Mouse (Mus musculus) stomach, postnatal 0 days (tissue): Measurements from ENCODE around the gene Tnfaip1.

ENCODE experiments used
- CTCF ChIP-seq: IDR thresholded peaks from 2 replicates; pipeline ENCODE4 v1.5.1; 2016; ENCODE audit warnings: antibody characterized with exemption, low read depth, mild to moderate bottlenecking, moderate library complexity
- EP300 ChIP-seq: optimal IDR thresholded peaks from 2 replicates; pipeline ENCODE3; 2016; ENCODE audit warnings: antibody characterized with exemption

DNA sequence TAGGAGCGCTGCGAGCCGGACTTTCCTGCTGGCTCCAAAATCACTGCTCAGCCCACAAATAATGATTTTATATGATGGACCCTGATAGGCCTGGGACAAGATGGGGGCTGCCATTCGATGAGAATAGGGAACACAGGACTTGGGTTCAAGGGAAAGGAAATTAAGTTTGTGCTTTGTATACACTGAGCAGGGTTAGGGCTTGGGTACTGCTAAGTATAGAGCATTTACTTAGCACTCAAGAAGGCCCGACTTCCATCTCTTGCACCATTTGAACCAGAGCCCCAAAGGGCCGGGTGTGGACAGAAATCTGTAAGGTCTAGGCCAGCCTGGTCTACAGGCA, 14.9 kb upstream of the Tnfaip1 start:
- TF ChIP-seq CTCF: no peak
- TF ChIP-seq EP300: no peak
